Mouse (Mus musculus): ENCODE results near the gene Gm5799.
"Not testable (repeated sequence)": the region's sequence is repeated elsewhere in the genome, so short reads cannot be mapped to it uniquely, and the experiment has no call there.

DNA sequence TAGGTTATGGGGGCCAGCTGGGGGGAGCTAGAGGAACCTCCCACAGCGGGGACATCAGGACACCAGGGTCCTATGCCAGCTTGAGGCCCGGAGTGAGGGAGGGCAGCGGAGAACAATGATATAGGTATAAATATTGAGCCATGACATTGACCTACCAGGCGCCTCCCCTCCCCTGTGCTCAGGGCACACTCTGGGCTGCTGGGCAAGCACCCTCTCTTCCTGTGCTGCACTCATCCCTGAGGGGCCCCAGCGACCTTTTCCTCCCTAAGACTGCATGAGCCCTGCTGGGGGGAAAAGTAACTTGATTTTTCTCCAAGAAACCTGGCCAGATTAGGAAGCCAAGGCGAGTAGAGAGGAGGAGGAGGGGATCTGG is 11.4 kb upstream of the Gm5799 start:
- not testable (repeated sequence) for TF ChIP-seq CTCF (IDR thresholded peaks at IDR 0.05; ENCODE audit: borderline replicate concordance, extremely low read depth, insufficient read depth, insufficient read length); POLR2A (IDR thresholded peaks at IDR 0.05; ENCODE audit: borderline replicate concordance, extremely low read depth, insufficient read depth, insufficient read length, poor library complexity, severe bottlenecking)

Measured in brain, embryonic 14.5 days (tissue).